In the genomic region with DNA sequence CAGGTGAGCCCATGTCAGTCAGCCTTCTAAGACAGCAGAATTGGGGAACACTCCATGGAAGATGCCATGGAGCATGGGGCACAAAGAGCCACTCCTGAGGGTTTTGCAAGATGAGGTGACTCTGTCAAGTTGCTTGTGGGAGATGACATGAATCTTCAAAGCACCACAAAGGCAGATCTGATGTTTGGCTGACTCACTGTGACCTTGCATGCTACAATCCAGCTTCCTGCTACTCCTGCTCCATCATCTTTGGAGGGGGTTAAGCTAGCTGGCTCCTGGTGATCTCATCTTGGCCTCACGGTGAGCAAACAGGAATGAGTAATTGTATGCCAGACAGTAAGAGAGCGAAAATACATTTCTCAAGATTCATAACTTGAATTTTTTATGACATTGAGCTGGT, we compare ENCODE assay signal across 24 mouse cellular contexts.
A peak's percentile ranks its signal among the peaks of the same experiment; 100 is the strongest.
DNase-seq lines count a peak whose midpoint lies in the region; ATAC-seq lines count a peak whose summit lies in the region.
"Had no signal": no experiment of that assay in that cellular context is flagged by ENCODE, and none has a peak within 500 bp of the region (broad histone marks: within the 10 kb centered on the region; RNA-seq: fewer than 3 reads in every experiment).

No protein-coding gene starts in this region.

- 93% methylated on average over 2 of the region's 2 CpGs for WGBS in forebrain, embryonic 11.5 days

- H3K9me3 ChIP-seq in forebrain, embryonic 11.5 days (ENCODE audit: control insufficient read depth, low read length): no peaks in the 10 kb centered on the region
- H3K9me3 ChIP-seq: forebrain, embryonic 15.5 days; hindbrain, embryonic 10.5 days; neural tube, embryonic 12.5 days had no signal

- no peak for ATAC-seq in forebrain, embryonic 11.5 days (replicated peaks; ENCODE audit: low FRiP score)
- ATAC-seq: forebrain, embryonic 15.5 days; inflammation-experienced regulatory T-cells, adult 6 months; liver, postnatal 0 days had no signal

- H3K4me3 ChIP-seq in forebrain, embryonic 11.5 days (ENCODE audit: low read depth, low read length): no peak overlapping the region
- H3K4me3 ChIP-seq: erythroblast, embryonic 14.5 days; forebrain, embryonic 15.5 days; heart, embryonic 10.5 days; hindbrain, embryonic 10.5 days; neural tube, embryonic 12.5 days had no signal

- no peaks in the 10 kb centered on the region for H3K36me3 ChIP-seq in forebrain, embryonic 11.5 days (ENCODE audit: control insufficient read depth, insufficient read depth, low read length)
- H3K36me3 ChIP-seq: forebrain, embryonic 15.5 days; G1E; heart, embryonic 10.5 days; hindbrain, embryonic 10.5 days; neural tube, embryonic 12.5 days had no signal

- no peak overlapping the region for H3K9ac ChIP-seq in forebrain, embryonic 11.5 days (ENCODE audit: low read length)
- H3K9ac ChIP-seq: forebrain, embryonic 15.5 days; liver, postnatal 0 days; neural tube, embryonic 12.5 days had no signal

- DNase-seq in adrenal gland, adult (ENCODE audit: inconsistent age in 2 of 2, low spot score in 1 of 2): peak; percentile 83 to 88
- DNase-seq in adrenal gland, postnatal 4 days (ENCODE audit: low spot score in 2 of 2): no peak
- peak; percentile 66 for DNase-seq in 3T3-L1 (ENCODE audit: low read depth, low spot score)
- peak; percentile 84 for DNase-seq in adrenal gland, adult 2 months
- peak; percentile 36 for DNase-seq in fibroblast of lung, adult 2 months (ENCODE audit: low read depth)
- no peak for DNase-seq in kidney, postnatal 36 days
- no peak for DNase-seq in cerebellum, postnatal 10 days
- DNase-seq in forebrain, embryonic 11.5 days (ENCODE audit: low spot score): no peak
- DNase-seq: cerebellum, adult 8-10 months; gastrocnemius, postnatal 36 days; kidney, adult 8-10 months; kidney, postnatal 14 days; left cerebral cortex, postnatal 4 days; liver; liver, postnatal 0 days; right cerebral cortex, adult 18-20 months; thymus, postnatal 36 days had no signal

- no peak overlapping the region for H3K4me2 ChIP-seq in forebrain, embryonic 11.5 days (ENCODE audit: low read depth, low read length, severe bottlenecking)
- H3K4me2 ChIP-seq: forebrain, embryonic 15.5 days; neural tube, embryonic 12.5 days had no signal

- H3K27ac ChIP-seq in forebrain, embryonic 11.5 days (ENCODE audit: low read depth, low read length): no peak overlapping the region
- H3K27ac ChIP-seq: forebrain, embryonic 15.5 days; heart, embryonic 10.5 days; hindbrain, embryonic 10.5 days; neural tube, embryonic 12.5 days had no signal

- no peaks in the 10 kb centered on the region for H3K27me3 ChIP-seq in forebrain, embryonic 11.5 days (ENCODE audit: control insufficient read depth, insufficient read depth, low read length)
- H3K27me3 ChIP-seq: forebrain, embryonic 15.5 days; neural tube, embryonic 12.5 days had no signal

- no peaks in the 10 kb centered on the region for H3K4me1 ChIP-seq in forebrain, embryonic 11.5 days (replicated peaks; ENCODE audit: control insufficient read depth, insufficient read depth, low read length)
- H3K4me1 ChIP-seq: forebrain, embryonic 15.5 days; heart, embryonic 10.5 days; hindbrain, embryonic 10.5 days; neural tube, embryonic 12.5 days had no signal

Comparison
In these comparisons a context has a peak if more than half of its experiments do, and no peak if none do; other contexts are left out.
1. DNase-seq: peak in adrenal gland, adult (2 of 2), 3T3-L1 (single experiment), adrenal gland, adult 2 months (single experiment) and fibroblast of lung, adult 2 months (single experiment); none in adrenal gland, postnatal 4 days (0 of 2), kidney, postnatal 36 days (0 of 2), cerebellum, postnatal 10 days (0 of 2) and forebrain, embryonic 11.5 days (single experiment).